Mouse (Mus musculus): ENCODE results near the gene Sephs1.
"Not testable (repeated sequence)": the region's sequence is repeated elsewhere in the genome, so short reads cannot be mapped to it uniquely, and the experiment has no call there.

Gene Sephs1

GRCm38 (mm10) chr2:4907120-4907519 lies 25.8 kb downstream of the Sephs1 start:
- DNase-seq (ENCODE audit: extremely low read depth, insufficient read length, low spot score): no peak

DNA sequence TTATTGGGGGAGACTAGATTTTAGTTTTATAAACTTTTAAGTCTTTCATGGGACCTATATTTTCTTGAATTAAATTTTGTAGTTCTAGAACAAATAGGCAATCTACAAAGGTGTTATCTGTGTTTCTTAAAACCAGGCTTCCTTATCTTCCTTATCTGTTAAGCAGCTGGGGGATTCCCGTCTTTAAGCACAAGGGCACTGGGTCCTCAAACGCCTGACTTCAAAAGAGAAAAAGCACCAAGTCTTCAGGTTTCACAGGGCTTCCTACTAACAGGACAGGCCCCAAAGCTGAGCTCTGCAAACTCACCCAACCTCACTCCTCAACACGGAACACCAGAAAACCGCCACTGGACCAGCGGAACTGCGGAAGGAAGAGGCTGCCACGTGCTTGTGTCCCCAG lies 26.6 kb downstream of the Sephs1 start:
- no peak for DNase-seq (ENCODE audit: extremely low read depth, insufficient read length, low spot score)

- no peak for DNase-seq (ENCODE audit: extremely low read depth, insufficient read length, low spot score)
Observed at GRCm38 (mm10) chr2:4908771-4909315, 27.5 kb downstream of the Sephs1 start.

GRCm38 (mm10) chr2:4909909-4910308 lies 28.5 kb downstream of the Sephs1 start:
- DNase-seq (ENCODE audit: extremely low read depth, insufficient read length, low spot score): no peak

DNA sequence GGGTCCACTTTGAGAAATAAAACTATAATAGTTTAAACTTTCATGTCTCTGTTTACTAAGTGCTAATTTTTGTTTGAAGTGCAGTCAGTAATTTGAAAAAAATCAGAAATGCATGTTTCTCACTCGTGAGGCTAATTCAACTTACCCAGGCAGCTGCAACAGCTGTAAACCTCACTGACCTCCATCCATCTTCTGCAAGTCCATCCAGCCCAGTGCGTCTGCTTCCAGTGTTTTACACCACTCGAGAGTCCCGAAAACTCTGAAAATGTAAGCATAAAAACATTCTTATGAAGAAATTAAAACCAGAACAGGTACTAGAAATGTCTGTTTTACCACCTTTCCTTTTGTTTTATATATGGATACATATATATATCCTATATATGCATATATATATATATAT lies 29.2 kb downstream of the Sephs1 start:
- no peak for DNase-seq (ENCODE audit: extremely low read depth, insufficient read length, low spot score)

GRCm38 (mm10) chr2:4913949-4914348 lies 32.6 kb downstream of the Sephs1 start:
- DNase-seq (ENCODE audit: extremely low read depth, insufficient read length, low spot score): no peak

DNA sequence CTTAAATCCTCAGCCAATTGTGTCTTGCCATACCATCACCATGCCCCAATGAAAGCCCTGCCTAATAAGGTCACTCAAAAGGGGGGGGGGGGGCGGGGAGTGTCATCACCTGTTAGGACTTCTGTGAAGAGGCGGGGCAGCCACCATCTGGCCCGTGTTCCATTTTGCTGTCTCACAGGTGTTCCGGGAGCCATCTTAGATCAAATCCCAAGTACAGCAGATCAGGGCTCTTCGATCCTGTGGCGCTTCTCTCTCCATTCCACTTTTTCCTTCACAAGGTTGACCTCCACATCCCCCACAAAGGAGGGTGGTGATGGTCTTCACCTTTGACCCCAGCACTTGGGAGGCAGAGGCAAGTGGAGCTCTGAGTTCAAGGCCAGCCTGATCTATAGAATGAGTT lies 34.7 kb downstream of the Sephs1 start:
- no peak for DNase-seq (ENCODE audit: extremely low read depth, insufficient read length, low spot score)

DNA sequence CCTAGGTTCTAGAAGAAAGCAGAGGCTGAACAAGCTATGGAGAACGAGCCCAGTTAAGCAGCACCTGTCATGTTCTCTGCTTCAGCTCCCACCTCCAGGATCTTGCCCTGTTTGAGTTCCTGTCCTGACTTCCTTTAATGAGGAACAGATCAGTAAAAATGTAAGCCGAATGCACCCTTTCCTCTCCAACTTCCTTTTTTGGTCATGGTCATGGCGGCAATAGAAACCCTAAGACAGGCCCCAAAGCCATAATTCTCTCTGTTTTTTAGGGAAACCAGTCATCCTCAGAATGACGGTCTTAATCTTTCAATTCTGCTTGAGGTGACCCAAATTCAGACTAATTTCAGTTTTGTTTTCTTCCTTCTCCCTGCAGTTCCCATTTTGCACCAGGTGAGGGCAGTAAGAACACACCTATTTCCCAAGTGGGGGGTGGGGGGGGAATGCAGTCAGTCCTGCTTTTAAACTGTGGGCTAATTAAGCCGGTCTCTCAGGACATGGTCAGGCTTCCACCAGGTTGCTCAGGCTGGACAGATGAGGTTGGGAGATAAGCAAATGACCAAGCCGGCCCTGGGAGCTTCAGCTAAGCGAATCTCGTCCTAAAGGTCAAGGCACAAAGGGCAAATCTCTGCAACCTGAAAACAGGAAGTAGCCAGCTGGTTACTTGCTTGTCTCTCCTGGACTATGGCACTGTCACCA lies 36.1 kb downstream of the Sephs1 start:
- DNase-seq (ENCODE audit: extremely low read depth, insufficient read length, low spot score): peak; percentile 56

DNA sequence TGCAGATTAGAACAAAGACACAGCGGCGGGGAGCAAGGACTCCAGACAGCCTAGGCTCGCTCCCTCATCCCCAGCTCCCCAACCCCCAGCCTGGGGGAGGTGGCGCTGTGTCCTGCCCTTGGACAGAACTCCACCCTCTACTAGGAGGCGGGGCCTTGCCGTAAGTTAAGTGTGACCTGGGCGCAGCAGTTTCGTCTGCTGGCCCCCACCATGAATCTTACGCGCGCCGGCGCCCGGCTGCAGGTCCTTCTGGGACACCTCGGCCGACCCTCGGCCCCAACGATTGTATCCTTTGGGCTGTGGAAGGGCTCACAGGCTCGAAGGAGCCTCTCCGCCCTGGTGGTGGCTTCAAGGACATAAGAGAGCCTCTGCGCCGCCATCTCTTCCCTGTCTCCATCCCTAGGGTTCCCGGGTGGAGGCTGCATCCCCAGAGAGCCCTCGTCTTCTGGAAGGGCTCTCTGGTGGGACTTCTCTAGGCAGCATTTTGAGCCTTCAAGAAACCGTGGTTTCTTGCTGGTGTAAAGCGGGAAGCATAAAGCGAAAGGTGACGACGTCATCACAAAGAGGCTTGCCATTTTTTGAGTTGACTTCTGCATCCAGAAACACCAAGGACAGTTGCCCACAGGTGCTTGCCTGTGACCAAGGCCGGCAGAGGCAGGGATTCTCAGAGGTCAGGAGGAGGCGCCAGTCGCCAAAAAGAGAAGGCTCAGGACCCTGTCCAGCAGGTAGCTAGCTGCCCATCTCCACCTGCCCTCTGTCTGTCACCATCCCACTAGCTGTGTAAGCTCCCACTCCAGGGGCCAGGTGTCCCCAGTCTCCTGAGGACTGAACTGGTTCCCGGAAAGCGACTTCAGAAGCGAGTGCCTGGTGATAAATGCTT lies 37.7 kb downstream of the Sephs1 start, which contains the start of gene Phyh:
Phyh (plus strand) TSS at position 160 of the 880 bp plus-strand sequence.
- DNase-seq (ENCODE audit: extremely low read depth, insufficient read length, low spot score): peak; percentile 55

DNA sequence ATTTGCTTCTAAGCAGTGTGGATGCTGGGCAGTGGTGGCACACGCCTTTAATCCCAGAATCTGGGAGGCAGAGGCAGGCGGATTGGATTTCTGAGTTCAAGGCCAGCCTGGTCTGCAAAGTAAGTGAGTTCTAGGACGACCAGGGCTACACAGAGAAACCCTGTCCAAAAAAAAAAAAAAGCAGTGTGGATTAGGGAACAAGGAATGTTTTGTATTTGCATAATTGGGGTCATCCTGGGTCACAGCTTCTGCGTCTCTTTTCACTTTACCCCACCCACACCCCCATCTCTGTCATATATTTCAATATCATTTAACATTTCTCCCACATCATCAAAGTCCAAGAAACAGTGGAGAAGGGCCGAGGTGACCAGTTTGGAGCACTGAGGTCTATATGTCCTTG lies 39.7 kb downstream of the Sephs1 start:
- no peak for DNase-seq (ENCODE audit: extremely low read depth, insufficient read length, low spot score)

DNA sequence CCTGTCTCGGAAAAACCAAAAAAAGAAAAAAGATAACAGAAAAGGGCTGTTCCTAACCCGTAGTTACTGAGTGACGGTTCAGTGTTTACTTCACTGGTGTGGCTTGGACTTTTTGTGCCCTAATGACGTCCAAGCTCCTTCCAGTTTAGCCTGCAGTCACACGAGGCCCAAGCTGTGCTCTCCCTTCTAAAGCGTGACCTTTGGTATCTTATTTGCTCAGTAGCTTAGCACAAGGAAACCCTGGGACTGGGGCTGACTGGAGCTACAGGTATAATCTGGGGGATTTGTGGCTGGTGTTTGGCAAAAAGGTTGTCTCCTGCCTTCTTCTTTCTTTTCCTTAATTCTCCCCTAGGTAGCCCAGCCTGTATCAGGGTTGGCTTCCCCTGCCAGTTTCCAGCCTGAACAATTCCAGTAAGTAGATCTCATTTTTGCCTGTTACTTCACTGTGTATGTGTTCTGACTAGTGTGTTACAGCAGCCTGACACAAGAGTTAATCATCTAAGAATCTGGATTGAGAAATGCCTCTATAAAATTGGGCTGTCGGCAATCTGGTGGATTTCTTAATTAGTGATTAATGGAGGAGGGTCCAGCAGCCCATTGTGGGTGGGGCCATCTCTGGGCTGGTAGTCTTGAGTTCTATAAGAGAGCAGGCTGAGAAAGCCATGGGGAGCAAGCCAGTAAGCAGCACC lies 41.3 kb downstream of the Sephs1 start:
- no peak for DNase-seq (ENCODE audit: extremely low read depth, insufficient read length, low spot score)

GRCm38 (mm10) chr2:4927391-4927790 lies 46.0 kb downstream of the Sephs1 start:
- DNase-seq (ENCODE audit: extremely low read depth, insufficient read length, low spot score): no peak

GRCm38 (mm10) chr2:4929230-4929629 lies 47.9 kb downstream of the Sephs1 start:
- DNase-seq (ENCODE audit: extremely low read depth, insufficient read length, low spot score): no peak

DNA sequence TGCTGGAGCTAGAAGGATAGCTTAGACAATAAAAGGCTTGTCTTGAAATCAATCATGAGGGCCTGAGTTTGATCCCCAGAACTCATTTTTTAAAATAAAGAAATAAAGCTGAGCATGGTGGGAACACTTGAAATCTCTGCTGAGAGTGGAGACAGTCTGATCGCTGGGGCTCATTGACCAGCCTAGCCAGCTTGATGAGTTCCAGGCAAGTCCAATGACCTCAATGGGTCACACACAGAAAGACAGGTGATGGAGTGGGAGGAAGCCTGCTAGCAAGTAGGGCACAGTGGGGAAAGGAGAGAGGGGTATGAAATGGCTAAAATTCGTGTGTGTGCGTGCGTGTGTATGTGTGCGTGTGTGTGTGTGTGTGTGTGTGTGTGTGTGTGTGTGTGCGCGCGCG lies 53.2 kb downstream of the Sephs1 start:
- DNase-seq (ENCODE audit: extremely low read depth, insufficient read length, low spot score): no peak

GRCm38 (mm10) chr2:4937931-4938330 lies 56.6 kb downstream of the Sephs1 start:
- no peak for DNase-seq (ENCODE audit: extremely low read depth, insufficient read length, low spot score)

DNA sequence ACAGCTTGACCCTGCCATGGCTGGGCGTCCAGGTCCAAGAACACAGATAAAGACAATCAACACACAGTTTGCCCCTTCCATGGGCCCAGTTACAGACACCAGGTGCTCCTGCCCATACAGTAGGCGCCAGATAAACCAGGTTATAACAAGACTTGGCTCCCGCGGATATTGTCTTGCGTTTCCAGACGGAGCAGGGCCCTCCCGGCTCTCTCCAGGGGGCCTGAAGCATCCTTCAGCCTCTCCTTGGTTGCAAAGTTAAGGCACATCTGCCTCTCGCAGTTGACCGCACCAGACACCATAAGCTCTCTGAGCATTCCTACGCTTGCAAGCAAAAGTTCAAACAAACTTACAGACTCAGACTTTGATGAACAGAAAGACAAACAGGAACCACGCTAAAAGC lies 59.5 kb downstream of the Sephs1 start:
- DNase-seq (ENCODE audit: extremely low read depth, insufficient read length, low spot score): no peak

DNA sequence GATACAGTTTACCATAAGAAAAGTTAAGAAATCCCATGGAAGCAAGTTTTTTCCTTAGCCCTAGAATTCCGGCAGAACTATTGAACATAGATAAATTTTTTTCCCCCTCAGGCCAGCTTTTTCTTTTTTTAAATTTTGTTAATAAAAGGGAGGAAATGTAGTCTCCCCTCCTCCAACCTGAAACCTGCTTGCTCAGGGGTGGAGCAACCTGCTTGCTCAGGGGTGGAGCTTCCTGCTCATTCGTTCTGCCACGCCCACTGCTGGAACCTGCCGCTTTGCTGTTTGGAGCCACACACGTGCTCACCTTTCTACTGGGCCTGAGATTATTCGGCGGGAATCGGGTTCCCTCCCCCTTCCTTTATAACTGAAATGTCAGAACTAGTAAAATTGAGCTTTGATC lies 68.3 kb downstream of the Sephs1 start:
- not testable (repeated sequence) for DNase-seq (ENCODE audit: extremely low read depth, insufficient read length, low spot score)

DNA sequence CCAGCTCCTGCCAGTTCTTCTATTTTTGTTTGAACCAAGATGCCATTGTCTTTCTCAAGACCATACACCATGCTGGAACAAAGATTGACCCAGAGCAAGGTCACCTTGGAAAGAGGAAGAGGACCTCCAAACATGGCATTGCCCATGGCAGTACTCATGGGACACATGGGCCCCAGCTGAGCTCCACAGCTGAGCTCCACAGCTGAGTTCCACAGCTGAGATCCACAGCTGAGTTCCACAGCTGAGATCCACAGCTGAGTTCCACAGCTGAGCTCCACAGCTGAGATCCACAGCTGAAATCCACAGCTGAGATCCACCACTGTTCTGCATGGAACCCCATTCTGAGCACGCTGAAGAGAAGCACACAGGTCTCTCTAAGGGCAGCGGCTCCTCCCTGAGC lies 69.6 kb downstream of the Sephs1 start:
- DNase-seq (ENCODE audit: extremely low read depth, insufficient read length, low spot score): no peak

- no peak for DNase-seq (ENCODE audit: extremely low read depth, insufficient read length, low spot score)
Observed at GRCm38 (mm10) chr2:4954216-4954760, 72.9 kb downstream of the Sephs1 start.

- no peak for DNase-seq (ENCODE audit: extremely low read depth, insufficient read length, low spot score)
Observed at GRCm38 (mm10) chr2:4958039-4958438, 76.7 kb downstream of the Sephs1 start.

All from 3134 (cell line).